Mouse (Mus musculus) retina, postnatal 1 day (tissue): ENCODE data around the gene Manf.
A peak's percentile ranks its signal among the peaks of the same experiment; 100 is the strongest.

Source experiments
- DNase-seq: peaks from one replicate; pipeline ENCODE4 v3.0.0-alpha.2; 2012

Gene Manf

GRCm38 (mm10) chr9:106884306-106884705, 7.5 kb downstream of the Manf start:
- DNase-seq, result peak; percentile 21

- DNase-seq, result no peak
Measured at GRCm38 (mm10) chr9:106883085-106883484, 8.7 kb downstream of the Manf start.

- DNase-seq, result no peak
Measured at GRCm38 (mm10) chr9:106882176-106882575, 9.6 kb downstream of the Manf start.

GRCm38 (mm10) chr9:106881071-106881755, 10.6 kb downstream of the Manf start:
- no peak for DNase-seq

GRCm38 (mm10) chr9:106879471-106879870, 12.3 kb downstream of the Manf start:
- DNase-seq, result no peak

GRCm38 (mm10) chr9:106876666-106877065, 15.1 kb downstream of the Manf start:
- DNase-seq, result no peak

GRCm38 (mm10) chr9:106874216-106874615, 17.6 kb downstream of the Manf start:
- no peak for DNase-seq

- no peak for DNase-seq
Measured at GRCm38 (mm10) chr9:106858036-106858435, 33.7 kb downstream of the Manf start.

- no peak for DNase-seq
Measured at GRCm38 (mm10) chr9:106856664-106857063, 35.1 kb downstream of the Manf start.

GRCm38 (mm10) chr9:106842800-106843199, 49.0 kb downstream of the Manf start:
- no peak for DNase-seq

- peak; percentile 17 for DNase-seq
Measured at GRCm38 (mm10) chr9:106840569-106840968, 51.2 kb downstream of the Manf start.

GRCm38 (mm10) chr9:106822381-106823104, 69.2 kb downstream of the Manf start:
- DNase-seq, result peak; percentile 90

GRCm38 (mm10) chr9:106821618-106822380, 70.0 kb downstream of the Manf start, which contains the start of gene Dcaf1:
Dcaf1 (plus strand) TSS chr9:106821874.
- peak; percentile 99 for DNase-seq

- peak; percentile 1 for DNase-seq
Measured at GRCm38 (mm10) chr9:106821050-106821617, 70.6 kb downstream of the Manf start.

- peak; percentile 59 for DNase-seq
Measured at GRCm38 (mm10) chr9:106819201-106819600, 72.6 kb downstream of the Manf start.

GRCm38 (mm10) chr9:106818191-106818590, 73.6 kb downstream of the Manf start:
- no peak for DNase-seq

GRCm38 (mm10) chr9:106806503-106806902, 85.3 kb downstream of the Manf start:
- DNase-seq, result no peak

- no peak for DNase-seq
Measured at GRCm38 (mm10) chr9:106790831-106791230, 100.9 kb downstream of the Manf start.

- DNase-seq, result no peak
Measured at GRCm38 (mm10) chr9:106789363-106789762, 102.4 kb downstream of the Manf start.

GRCm38 (mm10) chr9:106788812-106789321, 102.9 kb downstream of the Manf start, which contains the start of gene Rad54l2:
Rad54l2 (minus strand) TSS chr9:106789194.
- DNase-seq, result peak; percentile 91
